Mouse (Mus musculus): ENCODE results near the gene Scube3.
A peak's percentile ranks its signal among the peaks of the same experiment; 100 is the strongest.

Gene Scube3

DNA sequence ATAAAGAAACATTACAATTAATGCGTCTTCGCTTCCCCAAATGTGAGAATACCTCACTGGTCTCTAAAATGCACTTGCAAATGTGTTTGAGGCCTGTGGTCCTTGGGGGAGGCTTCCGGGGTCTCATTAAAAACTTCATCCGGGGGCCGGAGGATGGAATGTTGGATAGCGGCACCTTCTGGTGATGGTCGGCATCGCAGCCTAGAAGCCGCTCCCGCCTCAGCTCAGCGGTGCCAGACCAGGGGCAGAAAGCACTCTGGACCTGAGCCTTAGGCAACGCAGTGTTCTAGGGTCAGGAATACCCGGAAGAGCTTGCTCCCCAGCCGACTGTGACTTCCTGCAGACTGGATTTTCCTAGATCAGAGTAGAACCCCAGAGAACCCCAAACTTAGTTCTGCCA, 8.7 kb upstream of the Scube3 start:
- DNase-seq (ENCODE audit: low spot score in 2 of 2) = peak; percentile 24 to 45

DNA sequence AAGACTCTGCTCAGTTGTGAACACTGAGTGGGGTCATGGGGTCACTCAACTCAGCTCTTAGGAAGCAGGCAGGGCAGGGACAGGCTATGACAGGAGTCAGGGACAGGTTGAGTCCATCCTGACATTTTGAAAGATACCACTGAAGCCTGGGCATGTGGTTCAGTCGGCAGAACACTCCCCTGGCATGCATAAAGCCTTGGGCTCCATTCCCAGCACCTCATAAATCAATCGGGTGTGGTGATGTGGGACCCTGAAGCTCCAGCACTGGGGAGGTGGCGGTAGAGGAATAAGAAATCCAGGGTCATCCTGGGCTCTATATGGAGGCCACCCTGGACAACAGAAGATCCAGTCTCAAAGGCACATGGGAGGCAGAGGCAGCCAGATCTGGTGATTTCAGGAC, 6.4 kb upstream of the Scube3 start:
- DNase-seq (ENCODE audit: low spot score in 2 of 2) = no peak

DNA sequence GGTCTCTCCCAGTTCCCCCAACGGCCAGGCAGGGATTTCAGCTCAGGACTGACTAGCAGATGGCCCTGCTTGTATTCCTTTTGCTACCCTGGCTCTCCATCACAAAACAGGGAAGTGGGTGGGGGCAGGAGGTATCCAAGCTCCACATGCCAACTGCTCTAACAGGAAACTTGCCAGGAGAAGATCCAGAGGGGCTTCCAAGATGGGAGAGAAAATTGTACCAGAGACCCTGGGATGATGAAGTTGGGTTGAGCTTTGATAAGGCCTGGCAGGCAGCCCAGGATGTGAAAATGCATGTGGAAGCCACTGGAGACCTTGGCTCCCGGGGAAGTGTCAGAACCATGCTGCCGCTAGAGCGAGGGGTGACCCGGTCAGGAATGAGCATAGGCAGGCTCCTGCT, 5.7 kb upstream of the Scube3 start:
- DNase-seq (ENCODE audit: low spot score in 2 of 2) = no peak

DNA sequence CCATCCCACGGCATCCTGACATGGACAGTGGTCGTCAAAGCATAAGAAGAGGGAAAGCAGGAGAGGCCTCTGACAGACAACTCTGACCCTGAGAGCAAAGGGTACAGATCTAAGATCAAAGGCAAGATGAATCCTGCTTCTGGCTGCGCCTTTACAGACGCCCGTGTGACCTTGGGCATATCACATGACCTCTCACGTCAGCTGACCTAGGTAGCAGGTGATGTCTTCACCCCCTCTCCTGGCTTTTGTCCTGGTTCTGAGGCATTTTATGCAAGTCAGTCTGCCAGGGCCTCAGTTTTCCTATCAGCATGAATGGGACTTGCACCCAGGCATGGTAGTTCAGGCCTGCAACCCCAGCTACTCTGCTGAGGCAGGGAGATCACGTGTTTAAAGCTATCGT, 3.9 kb upstream of the Scube3 start:
- no peak for DNase-seq (ENCODE audit: low spot score in 2 of 2)

DNA sequence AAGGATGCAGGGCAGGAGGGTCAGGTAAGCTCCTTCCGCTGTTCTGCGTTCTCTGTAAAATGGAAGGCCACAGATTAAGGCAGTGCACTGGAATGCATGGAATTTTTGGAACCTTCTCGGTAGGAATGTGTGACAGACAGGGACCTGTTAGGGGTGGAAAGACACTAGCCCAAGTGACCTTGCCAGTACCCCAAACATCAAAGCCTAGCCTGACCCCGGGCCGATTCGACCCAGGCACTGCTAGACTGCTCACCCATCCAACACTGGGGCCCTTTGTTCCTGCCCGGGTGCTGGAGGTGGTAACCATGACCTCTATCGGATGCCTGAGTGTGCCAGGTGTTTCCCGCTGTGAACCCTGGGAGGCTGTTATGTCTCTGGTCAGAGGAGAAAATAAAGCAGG, 3.3 kb upstream of the Scube3 start:
- DNase-seq (ENCODE audit: low spot score in 2 of 2) = no peak

DNA sequence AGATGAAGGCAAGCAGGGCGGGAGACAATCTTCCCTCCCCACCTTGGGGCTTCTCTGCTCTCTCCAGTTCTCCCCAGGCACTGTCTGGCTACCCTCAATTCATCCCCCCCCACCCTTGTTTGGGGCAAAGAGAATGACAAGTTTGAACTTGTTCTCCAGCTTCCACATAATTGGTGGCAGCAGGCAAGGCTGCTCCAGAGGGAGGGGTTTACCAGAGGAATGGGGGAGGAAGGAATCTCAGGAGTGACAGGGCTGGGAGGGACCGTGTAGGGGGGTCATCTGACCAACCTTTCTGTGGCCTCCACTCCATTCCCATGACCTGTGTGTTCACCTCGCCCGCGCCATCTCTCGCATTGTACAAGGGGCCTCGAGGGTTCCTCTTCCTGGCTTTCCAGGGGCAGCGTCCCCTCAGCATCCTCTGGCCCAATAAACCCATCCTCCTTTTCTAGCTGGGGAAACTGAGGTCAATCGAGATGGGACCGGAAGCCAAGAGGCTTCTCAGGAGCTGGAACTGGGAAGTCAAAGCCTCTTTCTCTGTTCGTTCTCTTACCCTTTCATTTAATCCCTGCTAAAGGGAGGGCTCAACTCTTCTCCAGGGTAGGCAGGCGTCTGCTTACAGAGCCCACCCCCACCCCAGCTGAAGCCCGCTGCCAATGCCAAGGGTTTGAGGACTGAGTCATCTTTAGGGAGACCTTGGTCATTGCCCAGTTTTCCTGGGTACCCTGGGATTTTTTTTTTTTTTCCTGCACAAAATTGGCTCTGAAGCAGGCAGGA, 1.3 kb upstream of the Scube3 start:
- DNase-seq (ENCODE audit: low spot score in 2 of 2) = no peak

DNA sequence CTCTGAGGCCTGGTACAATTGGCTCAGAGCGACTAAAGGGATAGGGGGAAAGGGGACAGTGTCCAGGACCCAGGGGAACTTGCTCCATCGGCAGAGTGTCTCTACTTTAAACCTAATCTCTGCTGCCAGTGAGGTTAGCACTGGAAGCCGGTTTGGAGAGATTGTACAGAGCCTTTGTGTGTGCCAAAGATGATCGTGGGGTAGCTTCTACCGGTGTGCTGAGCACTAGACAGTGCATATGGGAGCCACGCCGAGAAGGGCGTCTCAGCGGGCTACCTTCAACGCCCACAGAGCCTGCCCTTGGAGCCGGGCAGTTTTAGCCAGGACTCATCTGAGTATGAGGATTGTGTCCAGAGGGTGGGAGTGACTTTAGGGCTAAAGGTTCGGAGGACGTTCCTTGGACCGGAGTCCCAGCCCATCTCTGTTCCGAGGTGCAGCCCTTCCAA, 713 bp upstream of the Scube3 start:
- DNase-seq (ENCODE audit: low spot score in 2 of 2) = no peak

DNA sequence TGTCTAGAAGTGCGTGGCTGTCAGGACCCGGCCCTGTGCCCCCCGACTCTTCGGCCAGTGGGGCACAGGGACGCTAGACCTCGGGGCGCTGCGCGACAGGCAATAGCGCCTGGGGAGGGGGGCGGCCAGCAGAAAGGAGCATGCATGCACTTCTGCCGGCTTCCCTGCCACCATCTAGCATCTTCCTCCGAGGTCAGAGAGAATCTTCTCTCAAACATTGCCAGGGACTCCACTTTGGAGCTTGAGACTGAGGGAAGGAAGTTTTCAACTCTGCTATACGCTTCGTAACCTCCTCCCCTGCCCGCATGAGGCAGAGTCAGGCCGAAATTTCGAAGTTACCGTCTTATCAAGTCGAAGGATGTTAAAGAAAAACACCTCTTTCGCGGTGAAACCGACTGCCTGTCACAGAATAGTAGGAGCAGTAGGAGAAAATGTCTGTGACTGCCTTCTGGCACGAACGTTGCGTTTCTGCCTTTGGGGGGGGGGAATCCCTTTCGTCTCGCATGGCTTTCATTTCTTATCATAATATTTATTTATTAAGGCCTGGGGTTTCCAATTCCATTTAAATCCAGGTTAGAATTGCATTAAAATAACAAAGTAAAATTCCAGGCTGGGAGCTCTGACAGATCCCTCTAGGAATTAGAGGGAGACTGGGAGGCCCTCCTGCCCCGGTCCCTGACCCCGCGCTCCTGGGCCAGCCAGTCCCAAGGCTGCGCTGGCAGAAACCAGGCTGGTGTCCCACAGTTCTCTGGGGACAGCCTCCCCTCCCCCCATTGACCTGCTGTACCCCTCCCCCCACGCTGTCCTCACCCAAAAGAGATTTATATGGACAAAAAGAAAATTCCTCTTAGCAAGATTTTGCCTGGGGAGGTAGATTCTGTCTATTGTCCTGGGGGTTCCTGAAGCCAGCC, 1.0 kb downstream of the Scube3 start:
- no peak for DNase-seq (ENCODE audit: low spot score in 2 of 2)

DNA sequence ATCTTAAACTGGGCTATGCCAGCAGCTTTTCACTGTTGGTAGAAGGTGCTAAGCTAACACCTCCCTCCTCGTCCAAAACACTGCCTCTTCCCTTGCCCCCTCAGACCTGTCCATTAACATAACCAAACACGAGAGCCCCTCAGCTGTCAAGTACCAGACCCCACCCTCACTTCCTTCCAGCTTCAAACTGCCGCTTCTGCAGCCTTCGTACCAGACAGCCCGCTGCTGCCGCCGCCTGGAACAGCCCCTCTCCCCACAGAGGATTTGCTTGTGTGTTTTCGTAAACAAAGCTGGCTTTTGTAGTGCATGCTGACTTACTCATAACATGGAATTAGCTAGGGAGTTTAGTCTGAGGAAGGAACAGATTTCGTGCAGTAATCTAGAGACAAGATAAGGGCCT, 1.8 kb downstream of the Scube3 start:
- DNase-seq (ENCODE audit: low spot score in 2 of 2) = no peak

DNA sequence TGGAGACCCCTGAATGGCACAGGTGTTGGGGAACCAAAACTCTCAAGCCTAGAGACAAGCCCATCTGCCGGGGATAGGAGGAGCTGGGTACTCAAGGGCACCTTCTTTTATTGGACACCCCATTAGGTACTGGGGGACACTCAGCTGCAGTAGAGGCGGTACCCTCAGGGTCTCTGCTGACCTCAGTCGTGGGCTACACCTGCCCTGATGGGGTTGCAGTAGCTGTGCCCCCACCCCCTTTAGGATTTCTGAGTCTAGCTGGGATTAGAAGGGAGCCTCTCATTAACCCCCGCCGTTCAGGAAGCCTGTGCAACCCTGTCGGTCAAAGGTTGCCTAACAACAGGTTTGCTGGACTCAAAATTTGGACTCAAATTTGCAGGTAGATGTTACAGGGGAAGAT, 2.3 kb downstream of the Scube3 start:
- DNase-seq (ENCODE audit: low spot score in 2 of 2) = no peak

DNA sequence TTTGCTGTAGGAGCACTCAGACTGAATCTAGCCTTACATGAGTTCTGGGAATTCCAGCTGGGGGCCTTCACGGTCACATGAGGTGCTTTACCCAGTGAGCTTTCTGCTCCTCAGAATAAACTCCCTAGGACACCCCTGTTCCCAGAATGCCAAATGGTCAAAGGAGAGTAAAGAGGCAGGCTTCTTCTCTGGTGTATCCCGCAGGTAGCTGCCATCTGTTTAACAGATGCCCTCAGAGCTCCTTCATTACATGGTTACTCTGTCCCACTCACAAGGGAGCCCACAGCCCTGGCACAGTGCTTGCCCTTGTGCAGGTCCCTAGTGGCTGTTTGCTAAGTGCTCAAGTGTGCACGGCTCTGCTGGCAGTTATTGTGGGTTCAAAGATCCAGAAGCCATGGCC, 6.3 kb downstream of the Scube3 start:
- DNase-seq (ENCODE audit: low spot score in 2 of 2) = no peak

DNA sequence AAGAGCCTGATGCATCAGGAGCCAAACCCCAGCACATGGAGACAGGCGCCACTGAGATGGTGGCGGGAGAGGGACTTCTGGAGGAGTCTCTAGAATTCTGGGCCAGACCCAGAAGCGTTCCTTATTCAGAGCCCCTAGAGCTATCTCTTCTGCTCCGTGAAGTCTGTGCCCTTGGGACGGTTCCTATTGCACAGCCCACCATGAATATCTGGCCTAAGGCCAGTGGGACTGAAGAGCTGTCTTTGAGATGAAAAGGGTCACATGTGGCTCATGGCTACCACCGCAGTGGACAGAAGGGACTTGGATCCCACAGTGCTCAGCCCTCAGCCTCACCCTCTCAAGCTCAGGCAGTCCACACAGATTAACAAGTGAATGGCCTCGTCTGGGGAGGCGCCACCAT, 7.8 kb downstream of the Scube3 start:
- DNase-seq (ENCODE audit: low spot score in 2 of 2) = no peak

DNA sequence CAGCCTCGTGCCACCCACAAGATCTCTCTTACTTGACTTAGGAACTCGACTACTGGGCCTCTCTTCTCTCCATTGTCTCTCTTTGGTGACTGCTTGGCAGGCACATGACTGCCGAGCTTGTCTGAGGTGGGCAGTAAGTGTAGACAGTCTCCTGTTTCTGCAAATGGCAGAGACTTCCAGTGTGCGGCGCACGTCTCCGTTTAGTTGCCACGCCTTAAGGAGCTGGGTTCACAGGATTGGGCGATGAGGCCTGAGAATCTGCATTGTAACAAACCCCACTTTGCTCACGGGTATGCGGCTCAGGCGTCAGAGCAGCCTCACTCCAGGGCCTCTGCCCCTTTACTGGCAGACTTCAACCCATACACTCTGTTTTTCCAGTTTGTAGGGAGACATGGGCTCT, 8.5 kb downstream of the Scube3 start:
- DNase-seq (ENCODE audit: low spot score in 2 of 2) = no peak

DNA sequence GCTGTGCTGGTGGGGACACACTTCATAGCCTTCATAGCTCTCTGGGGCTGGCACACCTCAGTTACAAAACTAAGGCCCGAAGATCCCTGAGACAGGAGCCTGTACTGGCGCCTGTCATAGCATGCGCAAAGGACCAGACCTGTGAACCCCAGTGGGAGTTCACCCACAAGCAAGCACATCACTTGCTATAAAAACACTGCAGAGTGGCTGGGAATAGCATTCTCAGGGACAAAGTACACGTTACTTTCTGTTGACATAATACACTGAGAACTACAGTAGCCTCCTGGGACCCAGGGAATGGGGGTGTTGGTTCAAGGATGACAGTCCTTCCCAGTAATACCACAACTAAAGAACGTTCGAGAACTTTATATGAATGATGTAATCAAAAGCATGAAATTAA, 11.2 kb downstream of the Scube3 start:
- DNase-seq (ENCODE audit: low spot score in 2 of 2) = no peak

DNA sequence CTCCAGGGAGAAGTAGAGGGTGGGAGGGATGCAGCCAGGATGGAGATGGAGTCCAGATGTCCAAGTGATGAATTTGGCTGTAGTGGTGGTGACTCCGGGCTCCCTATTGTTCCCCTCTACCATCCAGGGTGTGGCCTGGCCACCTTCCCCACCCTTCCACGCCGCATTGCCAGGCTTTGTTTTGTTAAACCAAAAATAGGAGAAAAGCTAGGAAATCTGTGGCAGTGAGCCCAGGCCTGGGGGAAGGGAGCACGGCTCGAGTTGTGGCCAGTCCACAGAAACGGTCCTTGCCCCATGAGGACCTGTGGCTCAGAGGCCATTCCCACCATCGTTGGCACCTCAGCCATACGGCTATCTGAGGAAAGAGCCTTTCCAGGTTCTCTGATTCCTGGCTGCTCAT, 13.0 kb downstream of the Scube3 start:
- no peak for DNase-seq (ENCODE audit: low spot score in 2 of 2)

DNA sequence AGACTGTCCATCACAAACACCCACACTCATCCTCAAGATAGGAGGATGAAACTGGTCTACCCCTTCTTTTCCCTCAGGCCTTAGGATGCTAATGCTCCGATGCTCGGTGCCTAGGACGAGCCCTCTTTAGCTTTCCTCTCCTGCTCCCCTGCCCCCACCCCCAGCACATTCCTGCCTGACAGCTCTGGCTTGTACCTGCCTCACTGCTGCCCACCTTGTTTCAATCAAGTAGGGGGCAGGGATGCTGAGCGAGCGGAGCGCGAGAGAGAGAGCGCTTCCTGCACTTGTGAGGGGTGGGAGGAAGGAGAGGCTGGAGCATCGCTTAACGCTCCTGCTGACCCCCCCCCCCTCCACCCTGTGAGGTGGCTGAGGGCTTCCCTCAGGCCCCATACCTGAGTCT, 18.4 kb downstream of the Scube3 start:
- DNase-seq (ENCODE audit: low spot score in 2 of 2) = no peak

DNA sequence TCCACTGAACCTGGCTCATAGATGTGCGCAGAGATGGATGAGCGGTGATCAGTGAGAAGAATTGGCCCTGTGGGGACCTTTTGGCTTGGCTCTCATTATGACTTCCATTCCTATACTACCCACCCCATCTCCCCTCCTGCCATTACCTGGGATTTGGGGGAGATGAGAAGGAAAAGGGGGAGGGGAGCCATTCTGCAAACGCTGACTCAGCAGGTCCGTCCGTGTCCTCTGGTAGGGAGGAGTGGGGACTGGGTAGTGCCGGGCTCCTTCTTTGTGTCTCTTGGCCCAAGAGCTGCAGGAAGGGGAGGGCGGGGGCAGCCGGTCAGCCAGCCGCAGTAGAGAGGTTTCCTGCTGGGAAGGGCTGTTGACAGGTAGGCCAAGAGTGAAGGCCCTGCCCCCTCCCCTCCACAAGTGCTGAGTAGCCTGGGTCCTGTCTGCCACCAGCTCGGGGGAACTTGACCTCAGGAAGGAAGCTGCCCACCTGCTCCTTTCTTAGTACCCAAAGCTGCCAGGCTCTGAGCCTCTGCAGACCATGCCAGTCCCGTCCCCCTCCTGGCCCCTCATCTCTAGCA, 19.5 kb downstream of the Scube3 start:
- no peak for DNase-seq (ENCODE audit: low spot score in 2 of 2)

DNA sequence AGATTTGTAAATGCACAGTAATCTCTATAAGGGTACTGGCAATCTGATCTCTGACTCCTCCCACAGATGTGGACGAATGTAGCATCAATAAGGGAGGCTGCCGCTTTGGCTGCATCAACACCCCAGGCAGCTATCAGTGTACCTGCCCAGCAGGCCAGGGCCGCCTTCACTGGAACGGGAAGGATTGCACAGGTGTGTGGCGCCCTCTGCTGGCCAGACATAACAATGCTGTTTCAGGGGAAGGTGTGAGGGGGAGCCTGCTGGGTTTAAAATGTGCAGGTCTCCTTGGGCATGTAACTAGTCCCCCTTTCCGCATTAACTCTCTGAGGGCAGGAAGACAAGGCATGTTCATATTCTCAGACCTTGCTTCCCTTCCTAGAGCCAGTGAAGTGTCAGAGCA, 21.7 kb downstream of the Scube3 start:
- DNase-seq (ENCODE audit: low spot score in 2 of 2) = peak; percentile 76 to 81

DNA sequence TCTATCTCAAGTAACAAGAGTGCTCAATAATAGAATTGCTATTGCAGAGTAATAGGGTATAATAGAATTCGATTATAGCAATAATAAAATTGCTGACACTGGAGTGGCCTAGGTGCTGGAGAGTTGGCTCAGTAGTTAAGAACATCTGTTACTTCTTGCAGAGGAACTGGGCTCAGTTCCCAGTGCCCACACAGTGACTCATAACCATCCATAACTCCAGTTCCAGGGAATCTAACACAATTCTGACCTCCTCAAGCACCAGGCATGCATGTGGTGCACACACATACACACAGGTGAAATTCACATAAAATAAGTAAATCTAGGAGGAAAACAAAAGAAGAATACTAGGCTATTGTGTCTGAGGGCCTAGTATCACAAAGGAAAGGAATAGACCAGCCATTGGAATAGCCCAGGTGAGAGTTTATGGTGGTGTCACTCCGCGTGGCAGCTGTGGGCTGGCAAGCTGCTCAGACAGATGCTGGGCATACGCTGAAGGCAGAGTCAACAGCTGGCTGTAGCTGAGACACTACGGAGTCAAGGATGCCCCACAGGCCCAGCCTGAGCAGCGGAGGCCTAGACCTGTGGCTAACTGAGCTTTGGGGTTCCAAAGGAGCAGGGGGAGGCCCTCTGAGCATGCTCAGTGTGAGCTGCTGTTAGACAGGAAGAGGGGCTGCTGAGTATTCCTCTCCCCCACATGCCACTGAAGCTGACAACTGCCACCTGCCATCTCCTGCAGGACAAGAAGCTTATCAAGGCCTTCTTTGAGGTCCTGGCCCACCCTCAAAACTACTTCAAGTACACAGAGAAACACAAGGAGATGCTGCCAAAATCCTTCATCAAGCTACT, 28.7 kb downstream of the Scube3 start:
- DNase-seq (ENCODE audit: low spot score in 2 of 2) = no peak

DNA sequence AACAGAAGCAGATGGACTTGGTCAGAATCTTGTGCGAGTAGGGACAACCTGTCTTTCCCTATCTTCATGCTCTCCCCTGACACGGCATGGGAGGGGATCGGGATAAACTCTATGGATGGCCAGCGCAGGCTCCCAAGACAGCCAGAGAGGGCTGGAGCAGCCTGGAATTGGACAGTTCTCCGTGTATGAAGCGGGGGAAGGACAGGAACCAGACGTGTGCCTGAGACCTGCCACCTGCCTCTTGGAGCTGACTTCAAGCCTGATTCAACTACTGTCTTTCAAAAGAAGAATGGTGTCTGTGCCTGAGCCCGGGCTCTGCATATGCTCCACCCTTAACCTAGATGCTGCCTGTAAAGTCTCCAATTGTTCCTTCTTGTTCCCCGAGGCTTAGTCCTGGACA, 30.7 kb downstream of the Scube3 start:
- no peak for DNase-seq (ENCODE audit: low spot score in 2 of 2)

DNA sequence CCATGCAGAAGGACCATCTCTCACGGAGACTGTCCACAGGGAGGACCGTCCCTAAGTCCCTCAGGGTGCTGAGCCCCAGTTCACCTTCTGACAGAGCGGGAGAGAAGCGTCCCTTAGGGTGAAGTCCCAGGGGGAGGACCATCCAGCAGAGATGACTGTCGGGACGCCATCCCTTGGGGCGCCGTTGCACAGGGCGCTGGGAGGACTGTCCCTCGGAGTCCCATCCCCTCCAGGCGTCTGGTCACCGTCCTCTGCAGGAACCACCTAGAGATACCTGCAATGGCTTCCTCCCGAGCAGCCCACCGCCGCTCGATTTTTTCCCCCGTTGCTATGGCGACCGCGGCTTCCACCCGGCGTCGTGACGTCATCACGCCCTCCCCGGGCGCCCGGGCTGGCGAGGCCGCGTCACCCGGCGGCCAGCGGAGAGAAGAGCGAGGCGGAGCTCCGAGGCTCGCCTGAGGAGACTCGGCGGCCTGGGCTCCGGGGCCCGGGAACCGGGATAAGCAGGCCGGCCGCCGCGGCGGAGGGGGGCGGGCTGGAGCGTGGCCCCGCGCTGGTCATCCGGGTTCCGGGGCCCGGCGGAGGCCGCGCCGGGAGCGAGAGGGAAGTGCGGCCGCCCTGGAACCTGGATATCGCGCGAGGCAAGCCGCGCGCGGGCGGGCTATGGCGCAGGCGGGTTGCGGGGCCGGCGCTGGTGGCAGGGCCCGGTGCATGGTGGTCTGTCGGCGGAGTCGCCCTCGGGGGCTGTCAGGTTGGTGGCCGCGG, 35.0 kb downstream of the Scube3 start, which contains the start of gene Zfp523:
TSS of gene Zfp523 (plus strand) at position 355 of the 765 bp plus-strand sequence.
- DNase-seq (ENCODE audit: low spot score in 2 of 2) = peak; percentile 86 to 89
